Mouse (Mus musculus): ENCODE results near the gene Madcam1. TPM values are rescaled to one million over a fixed set of nuclear protein-coding genes. Genes with fewer than 3 reads are reported as not detected.

Madcam1 gene
- total and polyA plus RNA-seq, 3 experiments: 61.9 to 171 (median 110) TPM

- peaks cover 24 to 41% of the 10 kb centered on the region in 2 experiments for H3K4me1 ChIP-seq (ENCODE audit: control insufficient read depth in 1 of 2, insufficient read depth in 2 of 2)
- peak overlapping the region; percentile 92 to 98 (median 93) for H3K4me3 ChIP-seq (replicated peaks in 1 of 3; ENCODE audit: low read depth in 2 of 3, low read length in 2 of 3, poor library complexity in 1 of 3)
- in situ Hi-C loops (cut with MboI; ENCODE audit: low pct_ligation_motif_present, low pct_unique_long_range_greater_than_20kb, low sequenced_read_pairs) (no loop called here), dilution Hi-C loops (cut with MboI; ENCODE audit: extremely low pct_ligation_motif_present, extremely low pct_unique_long_range_greater_than_20kb, low sequenced_read_pairs) (no loop called here)
- no peak for TF ChIP-seq RAD21 (IDR thresholded peaks at IDR 0.05; ENCODE audit: low read depth, low read length)
- H3K9ac ChIP-seq (ENCODE audit: insufficient read depth, low read depth): peak overlapping the region; percentile 97
- peaks cover 43 to 56% of the 10 kb centered on the region in 2 experiments for H3K36me3 ChIP-seq (replicated peaks in 1 of 2; ENCODE audit: control insufficient read depth in 1 of 2, insufficient read depth in 1 of 2, low read length in 1 of 2)
- H3K27ac ChIP-seq (ENCODE audit: insufficient read depth, low read depth): peak overlapping the region; percentile 26
- H3K27me3 ChIP-seq (replicated peaks): no peaks in the 10 kb centered on the region
- no peaks in the 10 kb centered on the region for H3K9me3 ChIP-seq (replicated peaks; ENCODE audit: low read length)
- peaks cover 31% of the 10 kb centered on the region for H3K79me2 ChIP-seq (replicated peaks; ENCODE audit: control insufficient read depth, extremely low read depth, insufficient read depth, poor library complexity, severe bottlenecking)
- no peak for DNase-seq (ENCODE audit: extremely low read depth)
- H3K4me2 ChIP-seq (ENCODE audit: insufficient read depth, low read depth, poor library complexity, severe bottlenecking): peak overlapping the region; percentile 69
Measured at GRCm38 (mm10) chr10:79683726-79684640, 19.6 kb downstream of the Madcam1 start.

DNA sequence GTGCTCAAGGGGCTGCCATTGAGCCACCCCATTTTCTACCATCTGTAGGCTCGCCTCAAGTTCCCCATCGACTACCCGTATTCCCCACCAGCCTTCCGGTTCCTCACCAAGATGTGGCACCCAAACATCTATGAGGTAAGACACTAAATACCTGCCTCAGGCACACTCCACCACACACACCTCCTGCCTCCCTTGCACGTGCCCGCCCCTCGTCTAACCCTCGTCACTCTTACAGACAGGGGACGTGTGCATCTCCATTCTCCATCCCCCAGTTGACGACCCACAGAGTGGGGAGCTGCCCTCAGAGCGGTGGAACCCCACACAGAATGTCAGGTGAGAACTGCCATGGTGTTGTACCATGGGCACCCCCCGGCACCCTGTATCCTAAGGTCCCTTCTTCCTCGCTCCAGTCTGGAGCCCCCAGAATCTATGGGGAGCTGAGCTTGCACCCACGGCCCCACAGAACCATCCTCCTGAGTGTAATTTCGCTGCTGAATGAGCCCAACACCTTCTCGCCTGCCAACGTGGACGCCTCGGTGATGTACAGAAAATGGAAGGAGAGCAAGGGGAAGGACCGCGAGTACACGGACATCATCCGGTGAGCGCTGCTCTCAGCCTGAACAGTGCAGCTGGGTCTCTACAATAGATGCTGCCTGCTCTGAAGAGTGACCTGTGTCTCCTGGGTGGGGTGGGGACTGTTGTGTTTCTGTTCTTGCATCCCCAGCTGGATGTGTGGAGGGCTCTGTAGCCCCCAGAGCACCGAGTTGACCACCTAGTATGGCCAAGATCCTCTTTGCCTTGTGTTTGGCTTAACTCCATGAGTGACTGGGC lies 20.6 kb downstream of the Madcam1 start:
- Histone ChIP-seq H3K4me1 (ENCODE audit: control insufficient read depth in 1 of 2, insufficient read depth in 2 of 2) (peaks cover 24 to 44% of the 10 kb centered on the region in 2 experiments), H3K27ac (ENCODE audit: insufficient read depth, low read depth) (no peak overlapping the region), H3K9ac (ENCODE audit: insufficient read depth, low read depth) (0 out of 2 replicates have a peak overlapping the region, but pooled peaks have one; percentile 97), H3K9me3 (replicated peaks; ENCODE audit: low read length) (no peaks in the 10 kb centered on the region), H3K27me3 (replicated peaks) (no peaks in the 10 kb centered on the region), H3K79me2 (replicated peaks; ENCODE audit: control insufficient read depth, extremely low read depth, insufficient read depth, poor library complexity, severe bottlenecking) (peaks cover 31% of the 10 kb centered on the region), H3K36me3 (replicated peaks in 1 of 2; ENCODE audit: control insufficient read depth in 1 of 2, insufficient read depth in 1 of 2, low read length in 1 of 2) (peaks cover 47 to 64% of the 10 kb centered on the region in 2 experiments), H3K4me3 (replicated peaks in 1 of 3; ENCODE audit: low read depth in 2 of 3, low read length in 2 of 3, poor library complexity in 1 of 3) (no peak overlapping the region), H3K4me2 (ENCODE audit: insufficient read depth, low read depth, poor library complexity, severe bottlenecking) (no peak overlapping the region)
- in situ Hi-C loops (cut with MboI; ENCODE audit: low pct_ligation_motif_present, low pct_unique_long_range_greater_than_20kb, low sequenced_read_pairs): no loop called here
- TF ChIP-seq NELFE (IDR thresholded peaks at IDR 0.05; ENCODE audit: low read depth, low read length): no peak
- no peak for DNase-seq (ENCODE audit: extremely low read depth)
- dilution Hi-C loops (cut with MboI; ENCODE audit: extremely low pct_ligation_motif_present, extremely low pct_unique_long_range_greater_than_20kb, low sequenced_read_pairs): no loop called here

DNA sequence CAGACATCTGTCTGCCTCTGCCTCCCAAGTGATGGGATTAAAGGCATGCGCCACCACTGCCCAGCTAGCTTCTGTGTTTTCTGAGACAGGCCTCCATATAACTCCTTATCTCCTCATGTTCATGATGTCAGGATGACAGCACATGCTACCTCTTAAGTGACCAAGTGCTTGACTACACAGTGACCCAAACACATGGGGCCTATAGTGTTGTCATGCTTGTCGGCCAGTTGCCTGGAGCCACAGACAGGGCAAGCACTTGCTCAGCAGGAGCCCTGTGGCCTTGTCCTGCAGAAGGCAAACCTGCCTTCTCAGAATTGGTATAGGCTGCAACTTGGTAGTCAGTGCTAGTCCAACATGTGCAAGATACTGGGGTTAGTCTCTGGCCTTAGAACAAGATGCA lies 21.9 kb downstream of the Madcam1 start:
- Histone ChIP-seq H3K9ac (ENCODE audit: insufficient read depth, low read depth) (no peak overlapping the region), H3K27me3 (replicated peaks) (no peaks in the 10 kb centered on the region), H3K79me2 (replicated peaks; ENCODE audit: control insufficient read depth, extremely low read depth, insufficient read depth, poor library complexity, severe bottlenecking) (peaks cover 31% of the 10 kb centered on the region), H3K27ac (ENCODE audit: insufficient read depth, low read depth) (no peak overlapping the region), H3K9me3 (replicated peaks; ENCODE audit: low read length) (no peaks in the 10 kb centered on the region), H3K4me1 (ENCODE audit: control insufficient read depth in 1 of 2, insufficient read depth in 2 of 2) (peaks cover 15 to 34% of the 10 kb centered on the region in 2 experiments), H3K4me2 (ENCODE audit: insufficient read depth, low read depth, poor library complexity, severe bottlenecking) (no peak overlapping the region), H3K4me3 (replicated peaks in 1 of 3; ENCODE audit: low read depth in 2 of 3, low read length in 2 of 3, poor library complexity in 1 of 3) (no peak overlapping the region), H3K36me3 (replicated peaks in 1 of 2; ENCODE audit: control insufficient read depth in 1 of 2, insufficient read depth in 1 of 2, low read length in 1 of 2) (peaks cover 47 to 64% of the 10 kb centered on the region in 2 experiments)
- in situ Hi-C loops (cut with MboI; ENCODE audit: low pct_ligation_motif_present, low pct_unique_long_range_greater_than_20kb, low sequenced_read_pairs) (no loop called here), dilution Hi-C loops (cut with MboI; ENCODE audit: extremely low pct_ligation_motif_present, extremely low pct_unique_long_range_greater_than_20kb, low sequenced_read_pairs) (no loop called here)
- TF ChIP-seq MAZ (IDR thresholded peaks at IDR 0.05; ENCODE audit: low read depth, low read length) (no peak), MYC (IDR thresholded peaks at IDR 0.05; ENCODE audit: low read depth, low read length) (no peak), RAD21 (IDR thresholded peaks at IDR 0.05; ENCODE audit: low read depth, low read length) (no peak), GABPA (IDR thresholded peaks at IDR 0.05; ENCODE audit: insufficient replicate concordance, low read depth, low read length) (no peak), SMC3 (IDR thresholded peaks at IDR 0.05; ENCODE audit: low read depth, low read length) (no peak), TCF12 (IDR thresholded peaks at IDR 0.05; ENCODE audit: low read depth, low read length) (no peak), ZKSCAN1 (IDR thresholded peaks at IDR 0.05; ENCODE audit: borderline replicate concordance, low read depth, low read length) (no peak), ETS1 (conservative IDR thresholded peaks at IDR 0.05; ENCODE audit: low read depth, low read length) (no peak)
- DNase-seq (ENCODE audit: extremely low read depth): no peak
